Mouse (Mus musculus) forebrain, embryonic 13.5 days (tissue): ENCODE data around the gene Prdx2. TPM values are rescaled to one million over a fixed set of nuclear protein-coding genes. Genes with fewer than 3 reads are reported as not detected.

Experiments used
- ATAC-seq: fragments of 200-750 bp; cut with Nextera tagmentation; 2 replicates; pipeline ENCODE4 v1.8.0; 2017
- H3K27ac ChIP-seq: fragments of 300-500 bp; sonication (generic); 2 replicates; pipeline ENCODE4 v1.5.1; 2015; ENCODE audit warnings: inconsistent platforms, mild to moderate bottlenecking, moderate library complexity
- H3K27me3 ChIP-seq: fragments of 300-500 bp; sonication (generic); 2 replicates; pipeline ENCODE4 v1.6.1; 2015; ENCODE audit warnings: mild to moderate bottlenecking, inconsistent platforms
- H3K36me3 ChIP-seq: fragments of 300-500 bp; sonication (generic); 2 replicates; pipeline ENCODE4 v1.6.1; 2015; ENCODE audit warnings: mild to moderate bottlenecking, inconsistent platforms; ENCODE audit not compliant: poor library complexity, severe bottlenecking
- H3K4me1 ChIP-seq: fragments of 300-500 bp; sonication (generic); 2 replicates; pipeline ENCODE4 v1.6.1; 2015; ENCODE audit warnings: inconsistent platforms
- H3K4me2 ChIP-seq: fragments of 300-500 bp; sonication (generic); 2 replicates; pipeline ENCODE4 v1.6.1; 2015; ENCODE audit warnings: inconsistent platforms, mild to moderate bottlenecking, moderate library complexity
- H3K4me3 ChIP-seq: fragments of 300-500 bp; sonication (generic); 2 replicates; pipeline ENCODE4 v1.5.1; 2015; ENCODE audit warnings: mild to moderate bottlenecking, inconsistent platforms
- H3K9ac ChIP-seq: fragments of 300-500 bp; sonication (generic); 2 replicates; pipeline ENCODE4 v1.6.1; 2015; ENCODE audit warnings: mild to moderate bottlenecking, inconsistent platforms
- H3K9me3 ChIP-seq: fragments of 300-500 bp; sonication (generic); replicated peaks from 2 replicates; pipeline ENCODE4 v1.6.1; 2016; ENCODE audit warnings: inconsistent platforms
- WGBS: fragments of 180-500 bp; shearing (Covaris S2); methylation state at CpG from one replicate; pipeline ENCODE4 v1.1.7; 2015; 5-methylcytosine and 5-hydroxymethylcytosine counted together
- polyA plus RNA-seq: library from polyadenylated mRNA; unstranded; fragments of >200 nt; fragmentation: Nextera tagmentation; extraction: Ambion mirVana; gene quantifications from 2 replicates; pipeline ENCODE4 v1.2.1, GENCODE M21; 2015

Gene Prdx2
- 1,640 and 1,662 TPM in 2 replicates for polyA plus RNA-seq

- peaks cover 41% of the 10 kb centered on the region for H3K4me1 ChIP-seq
These were observed at the start of gene Prdx2, which contains the start of the genes Gm49661 and Rnaseh2a for GRCm38 (mm10) chr8:84969241-84970134. Gene Prdx2 (plus strand): TSS chr8:84969587. Gene Gm49661 (minus strand): TSS chr8:84969433. Gene Rnaseh2a (minus strand): TSS chr8:84969767.

GRCm38 (mm10) chr8:84921596-84921995, 47.8 kb upstream of the Prdx2 start:
- H3K9ac ChIP-seq, result no peak overlapping the region
- no peak overlapping the region for H3K4me3 ChIP-seq
- H3K4me1 ChIP-seq, result no peaks in the 10 kb centered on the region
- peaks cover 88% of the 10 kb centered on the region for H3K36me3 ChIP-seq
- no peak overlapping the region for H3K4me2 ChIP-seq
- WGBS, result 94% methylated on average over 2 of the region's 2 CpGs
- 0 out of 2 replicates have a peak, but pooled peaks cover 4% of the 10 kb centered on the region for H3K27me3 ChIP-seq
- ATAC-seq, result no peak
- no peak overlapping the region for H3K27ac ChIP-seq
- H3K9me3 ChIP-seq, result no peaks in the 10 kb centered on the region

More at GRCm38 (mm10) chr8:84969241-84970134, at the start of gene Prdx2, which contains the start of the genes Gm49661 and Rnaseh2a:
- Histone ChIP-seq H3K9ac (peak within 1 kb of the TSS; percentile 90), H3K4me2 (peak within 1 kb of the TSS; percentile 88), H3K36me3 (peaks cover 38% of the 10 kb centered on the region), H3K27ac (peak within 1 kb of the TSS; percentile 76), H3K9me3 (no peaks in the 10 kb centered on the region), H3K27me3 (no peaks in the 10 kb centered on the region), H3K4me3 (peak within 1 kb of the TSS; percentile 69)
- under 1% methylated on average over 56 of the region's 56 CpGs for WGBS
- peak; percentile 76 for ATAC-seq

GRCm38 (mm10) chr8:84925557-84925956, 43.8 kb upstream of the Prdx2 start:
- Histone ChIP-seq H3K27ac (no peak overlapping the region), H3K9me3 (no peaks in the 10 kb centered on the region), H3K36me3 (peaks cover 72% of the 10 kb centered on the region), H3K9ac (no peak overlapping the region), H3K27me3 (peaks cover 18% of the 10 kb centered on the region), H3K4me3 (no peak overlapping the region), H3K4me2 (no peak overlapping the region), H3K4me1 (peaks cover 15% of the 10 kb centered on the region)
- ATAC-seq, result no peak
- 80% methylated on average over 7 of the region's 7 CpGs for WGBS

- WGBS, result 78% methylated on average over 1 of the region's 1 CpGs
- no peak for ATAC-seq
- Histone ChIP-seq H3K9ac (no peak overlapping the region), H3K4me3 (no peak overlapping the region), H3K36me3 (peaks cover 59% of the 10 kb centered on the region), H3K4me2 (no peak overlapping the region), H3K27me3 (peaks cover 21% of the 10 kb centered on the region), H3K9me3 (no peaks in the 10 kb centered on the region), H3K4me1 (peaks cover 15% of the 10 kb centered on the region), H3K27ac (no peak overlapping the region)
These were observed 41.9 kb upstream of the Prdx2 start for GRCm38 (mm10) chr8:84927513-84927912.

- Histone ChIP-seq H3K4me2 (peak overlapping the region; percentile 66), H3K27ac (no peak overlapping the region), H3K4me3 (peak overlapping the region; percentile 39), H3K36me3 (peaks cover 52% of the 10 kb centered on the region), H3K9me3 (no peaks in the 10 kb centered on the region), H3K4me1 (peaks cover 16% of the 10 kb centered on the region), H3K27me3 (peaks cover 21% of the 10 kb centered on the region), H3K9ac (peak overlapping the region; percentile 54)
- ATAC-seq, result peak; percentile 79
- WGBS, result 2% methylated on average over 44 of the region's 52 CpGs
These were observed 40.7 kb upstream of the Prdx2 start for GRCm38 (mm10) chr8:84928456-84929306.

GRCm38 (mm10) chr8:84930582-84930981, 38.8 kb upstream of the Prdx2 start:
- ATAC-seq, result no peak
- Histone ChIP-seq H3K4me2 (no peak overlapping the region), H3K27me3 (peaks cover 27% of the 10 kb centered on the region), H3K9ac (no peak overlapping the region), H3K27ac (no peak overlapping the region), H3K4me3 (no peak overlapping the region), H3K4me1 (peaks cover 36% of the 10 kb centered on the region), H3K36me3 (peaks cover 36% of the 10 kb centered on the region), H3K9me3 (no peaks in the 10 kb centered on the region)
- 91% methylated on average over 13 of the region's 13 CpGs for WGBS

GRCm38 (mm10) chr8:84933767-84934559, 35.4 kb upstream of the Prdx2 start:
- H3K36me3 ChIP-seq, result peaks cover 13% of the 10 kb centered on the region
- 86% methylated on average over 16 of the region's 16 CpGs for WGBS
- ATAC-seq, result no peak
- H3K9me3 ChIP-seq, result no peaks in the 10 kb centered on the region
- H3K9ac ChIP-seq, result no peak overlapping the region
- no peak overlapping the region for H3K27ac ChIP-seq
- H3K27me3 ChIP-seq, result peaks cover 30% of the 10 kb centered on the region
- peak overlapping the region; percentile 80 for H3K4me2 ChIP-seq
- H3K4me1 ChIP-seq, result peaks cover 41% of the 10 kb centered on the region
- H3K4me3 ChIP-seq, result peak overlapping the region; percentile 74

- H3K4me2 ChIP-seq, result peak overlapping the region; percentile 80
- H3K4me1 ChIP-seq, result peaks cover 33% of the 10 kb centered on the region
- 1% methylated on average over 15 of the region's 15 CpGs for WGBS
- no peaks in the 10 kb centered on the region for H3K9me3 ChIP-seq
- H3K4me3 ChIP-seq, result peak overlapping the region; percentile 74
- peak overlapping the region; percentile 89; the same call in 1 of the 2 replicates for H3K9ac ChIP-seq
- H3K36me3 ChIP-seq, result peaks cover 13% of the 10 kb centered on the region
- peak; percentile 57 for ATAC-seq
- H3K27me3 ChIP-seq, result peaks cover 24% of the 10 kb centered on the region
- H3K27ac ChIP-seq, result peak overlapping the region; percentile 87; the same call in 1 of the 2 replicates
These were observed 34.5 kb upstream of the Prdx2 start for GRCm38 (mm10) chr8:84934860-84935259.

GRCm38 (mm10) chr8:84935489-84935888, 33.9 kb upstream of the Prdx2 start:
- WGBS, result 6% methylated on average over 14 of the region's 14 CpGs
- peak overlapping the region; percentile 80 for H3K4me2 ChIP-seq
- H3K9ac ChIP-seq, result peak overlapping the region; percentile 89
- H3K4me1 ChIP-seq, result peaks cover 33% of the 10 kb centered on the region
- H3K4me3 ChIP-seq, result peak overlapping the region; percentile 74
- H3K9me3 ChIP-seq, result no peaks in the 10 kb centered on the region
- peaks cover 17% of the 10 kb centered on the region for H3K27me3 ChIP-seq
- peaks cover 6% of the 10 kb centered on the region for H3K36me3 ChIP-seq
- peak; percentile 13; the same call in 1 of the 2 replicates for ATAC-seq
- peak overlapping the region; percentile 87 for H3K27ac ChIP-seq

GRCm38 (mm10) chr8:84936041-84936961, 33.1 kb upstream of the Prdx2 start:
- peak overlapping the region; percentile 89 for H3K9ac ChIP-seq
- peak overlapping the region; percentile 74 for H3K4me3 ChIP-seq
- peaks cover 33% of the 10 kb centered on the region for H3K4me1 ChIP-seq
- H3K36me3 ChIP-seq, result 0 out of 2 replicates have a peak, but pooled peaks cover 3% of the 10 kb centered on the region
- ATAC-seq, result peak; percentile 43
- H3K4me2 ChIP-seq, result peak overlapping the region; percentile 80
- peak overlapping the region; percentile 87 for H3K27ac ChIP-seq
- no peaks in the 10 kb centered on the region for H3K9me3 ChIP-seq
- 14% methylated on average over 23 of the region's 23 CpGs for WGBS
- H3K27me3 ChIP-seq, result peaks cover 14% of the 10 kb centered on the region; the same call in 1 of the 2 replicates
